Mouse (Mus musculus) heart, adult 11 months (tissue): ENCODE data around the gene Ptprg.

Source experiments
- DNase-seq: peaks from one replicate; pipeline ENCODE4 v3.0.0; 2022

The Ptprg gene

GRCm38 (mm10) chr14:11553273-11553665, at the start of gene Ptprg:
Gene Ptprg (plus strand): TSS chr14:11553532.
- peak; percentile 99 for DNase-seq

GRCm38 (mm10) chr14:11503803-11504365, 49.4 kb upstream of the Ptprg start:
- DNase-seq: peak; percentile 80

GRCm38 (mm10) chr14:11510173-11510572, 43.2 kb upstream of the Ptprg start:
- peak; percentile 97 for DNase-seq

GRCm38 (mm10) chr14:11519171-11519570, 34.2 kb upstream of the Ptprg start:
- peak; percentile 49 for DNase-seq

- DNase-seq: no peak
Measured at GRCm38 (mm10) chr14:11523052-11523451, 30.3 kb upstream of the Ptprg start.

- peak; percentile 75 for DNase-seq
Measured at GRCm38 (mm10) chr14:11529591-11529990, 23.7 kb upstream of the Ptprg start.

GRCm38 (mm10) chr14:11534456-11534855, 18.9 kb upstream of the Ptprg start:
- DNase-seq: peak; percentile 96

- DNase-seq: peak; percentile 80
Measured at GRCm38 (mm10) chr14:11536121-11536520, 17.2 kb upstream of the Ptprg start.

- peak; percentile 88 for DNase-seq
Measured at GRCm38 (mm10) chr14:11551892-11552291, 1.4 kb upstream of the Ptprg start.

GRCm38 (mm10) chr14:11552521-11553272, 635 bp upstream of the Ptprg start:
- peak; percentile 94 for DNase-seq

GRCm38 (mm10) chr14:11553679-11554305, 460 bp downstream of the Ptprg start:
- DNase-seq: peak; percentile 95

GRCm38 (mm10) chr14:11554306-11555041, 1.1 kb downstream of the Ptprg start:
- peak; percentile 98 for DNase-seq

- peak; percentile 93 for DNase-seq
Measured at GRCm38 (mm10) chr14:11555061-11555501, 1.7 kb downstream of the Ptprg start.

GRCm38 (mm10) chr14:11555521-11556355, 2.4 kb downstream of the Ptprg start:
- DNase-seq: peak; percentile 92

- peak; percentile 96 for DNase-seq
Measured at GRCm38 (mm10) chr14:11556356-11557130, 3.2 kb downstream of the Ptprg start.

GRCm38 (mm10) chr14:11558496-11558895, 5.2 kb downstream of the Ptprg start:
- no peak for DNase-seq

GRCm38 (mm10) chr14:11560641-11561232, 7.4 kb downstream of the Ptprg start:
- DNase-seq: no peak

GRCm38 (mm10) chr14:11561397-11561796, 8.1 kb downstream of the Ptprg start:
- DNase-seq: no peak

- DNase-seq: no peak
Measured at GRCm38 (mm10) chr14:11562870-11563269, 9.5 kb downstream of the Ptprg start.

GRCm38 (mm10) chr14:11563656-11564055, 10.3 kb downstream of the Ptprg start:
- no peak for DNase-seq

GRCm38 (mm10) chr14:11564456-11564855, 11.1 kb downstream of the Ptprg start:
- no peak for DNase-seq
